Mouse (Mus musculus): Measurements from ENCODE around the gene Cluap1. TPM values are rescaled to one million over a fixed set of nuclear protein-coding genes. Genes with fewer than 3 reads are reported as not detected.

Cluap1 gene
- polyA plus RNA-seq (2012; rRNA removed) = 5.4 and 6.8 TPM in 2 replicates

DNA sequence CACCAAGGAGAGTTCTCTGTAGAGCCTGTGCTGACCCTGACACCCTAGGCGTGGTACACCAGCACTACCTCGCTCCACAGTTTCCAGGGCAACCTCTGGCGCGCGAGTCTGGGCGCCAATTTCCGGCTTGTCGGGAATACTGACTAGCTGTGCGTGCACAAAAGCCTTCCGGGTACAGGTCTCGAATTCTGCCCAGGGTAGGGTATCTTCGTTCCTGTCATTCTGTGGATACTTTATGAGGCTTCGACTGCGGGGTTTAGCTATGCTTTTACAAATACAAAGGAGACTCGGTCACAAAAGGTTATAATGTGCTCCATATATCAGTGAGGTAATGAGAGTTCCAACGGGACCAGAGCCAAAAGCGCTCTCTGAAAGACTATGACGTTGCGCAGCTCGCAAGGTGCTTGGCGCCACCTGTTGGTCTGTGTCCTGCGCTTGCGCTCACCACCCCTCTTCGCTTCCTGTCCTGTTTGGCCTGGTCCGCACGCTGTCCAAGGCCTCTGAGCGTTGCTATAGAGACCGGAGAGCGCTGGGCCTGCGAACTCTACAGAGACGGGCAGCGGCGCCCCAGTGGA, at the start of gene Cluap1, which contains the start of gene 1700037C18Rik:
Gene Cluap1 (plus strand): TSS at position 265 of the 575 bp plus-strand sequence.
Gene 1700037C18Rik (minus strand): TSS at position 153 of the 575 bp plus-strand sequence.
- no peak for DNase-seq (ENCODE audit: low read depth)

- DNase-seq (ENCODE audit: low read depth) = no peak
Measured at GRCm38 (mm10) chr16:3859254-3859653, 49.3 kb upstream of the Cluap1 start.

DNA sequence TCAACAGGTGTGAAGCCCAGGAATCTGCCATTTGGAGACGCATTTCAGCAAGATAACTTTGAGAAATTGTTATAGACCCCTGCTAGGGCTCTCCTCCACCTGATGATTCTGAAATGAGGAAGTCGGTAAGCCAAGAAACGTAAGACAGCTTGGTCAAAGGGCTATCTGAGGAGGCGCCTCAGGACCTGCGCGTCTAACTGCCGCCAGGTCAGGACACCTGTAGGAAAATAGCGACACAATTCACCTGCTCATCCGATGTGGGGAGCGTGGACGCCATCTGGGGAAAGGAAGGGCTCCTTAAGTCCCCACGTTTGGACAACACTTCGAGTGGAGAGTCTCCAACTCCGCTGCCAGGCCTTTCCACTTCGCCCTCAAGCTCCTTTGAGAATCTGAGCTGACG, 36.8 kb upstream of the Cluap1 start:
- no peak for DNase-seq (ENCODE audit: low read depth)

- no peak for DNase-seq (ENCODE audit: low read depth)
Measured at GRCm38 (mm10) chr16:3872216-3873047, 36.2 kb upstream of the Cluap1 start, which contains the start of gene Naa60. Naa60 (plus strand) TSS chr16:3872375.

DNA sequence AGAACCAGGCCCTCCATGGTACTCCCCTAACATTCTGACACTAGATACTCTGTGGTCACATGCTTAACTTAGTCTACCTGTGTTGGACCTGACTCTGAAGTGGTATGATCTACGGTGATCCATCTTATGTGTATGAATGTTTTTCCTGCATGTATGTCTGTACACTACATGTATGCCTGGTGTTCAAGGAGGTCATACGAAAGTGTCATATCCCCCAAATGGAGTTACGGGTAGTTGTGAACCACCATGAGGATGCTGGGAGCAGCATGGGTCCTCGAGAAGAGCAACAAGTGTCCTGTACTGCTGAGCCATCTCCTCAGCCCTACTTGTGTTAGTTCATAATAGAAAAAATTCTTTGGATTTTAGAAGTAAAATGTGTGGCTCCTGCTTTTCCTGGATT, 32.3 kb upstream of the Cluap1 start:
- no peak for DNase-seq (ENCODE audit: low read depth)

- DNase-seq (ENCODE audit: low read depth) = no peak
Measured at GRCm38 (mm10) chr16:3884201-3885064, 24.2 kb upstream of the Cluap1 start, which contains the start of the genes Zfp597 and Gm20695. Zfp597 (minus strand) TSS chr16:3884561. Gm20695 (plus strand) TSS chr16:3884648.

DNA sequence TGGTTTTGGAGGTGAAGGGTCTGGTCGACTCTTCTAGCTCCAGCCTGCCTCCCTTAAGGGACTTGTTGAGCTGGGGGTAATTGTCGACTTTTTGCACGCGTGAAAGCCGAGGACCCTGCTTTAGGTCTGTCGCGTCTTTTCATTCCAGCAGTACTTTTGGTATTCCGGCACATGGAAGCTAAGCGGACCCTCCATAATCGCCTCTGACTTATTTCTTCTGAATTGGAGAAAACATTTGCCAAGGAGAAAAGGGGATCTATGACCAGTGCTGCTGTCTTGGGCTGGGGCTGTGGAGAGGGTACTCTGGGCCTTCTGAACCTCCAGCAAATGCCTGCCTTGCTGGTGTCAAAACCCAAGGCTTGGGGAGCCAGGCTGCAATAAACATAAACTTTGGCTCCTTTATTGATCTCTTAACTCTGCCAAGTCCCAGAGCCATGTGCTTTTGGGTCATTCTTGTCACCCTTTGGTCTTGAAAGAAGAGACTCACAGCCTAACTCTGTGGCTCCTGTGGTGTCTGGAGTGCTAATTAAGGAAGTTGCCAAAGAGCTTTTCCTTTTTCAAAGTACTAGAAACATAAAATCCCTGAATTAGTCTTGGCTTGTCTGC, 23.4 kb upstream of the Cluap1 start:
- DNase-seq (ENCODE audit: low read depth) = no peak

DNA sequence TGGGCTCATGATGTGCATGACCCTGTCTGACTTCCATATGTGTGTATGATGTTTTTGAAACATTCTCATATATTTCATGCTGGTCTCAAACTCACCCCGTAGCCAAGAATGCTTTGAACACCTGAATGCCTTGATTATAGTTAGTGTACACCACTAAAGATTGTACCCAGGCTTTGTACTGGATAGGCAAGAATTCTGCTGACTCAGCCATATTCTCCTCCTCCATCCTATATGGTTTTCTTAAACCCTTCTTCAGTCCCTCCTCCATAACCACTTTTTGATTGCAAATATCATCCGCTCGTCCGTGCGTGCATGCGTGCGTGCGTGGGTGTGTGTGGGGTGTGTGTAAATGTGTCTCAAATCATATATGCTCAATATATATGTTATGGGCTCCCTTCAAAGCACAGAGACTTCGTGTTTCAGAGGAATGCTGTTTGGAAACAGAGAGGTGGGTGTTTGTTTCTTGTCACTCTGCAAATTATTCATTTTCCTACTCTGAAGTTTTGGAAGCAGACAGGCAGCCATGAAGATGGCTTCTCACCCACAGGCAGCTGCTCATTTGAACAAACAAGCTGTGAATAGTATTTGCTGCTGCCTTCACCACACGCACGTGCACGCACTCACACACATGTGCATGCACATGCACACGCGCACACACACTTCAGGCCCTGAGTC, 16.8 kb upstream of the Cluap1 start:
- DNase-seq (ENCODE audit: low read depth) = no peak

- DNase-seq (ENCODE audit: low read depth) = no peak
Measured at GRCm38 (mm10) chr16:3893739-3894138, 14.9 kb upstream of the Cluap1 start.

- DNase-seq (ENCODE audit: low read depth) = no peak
Measured at GRCm38 (mm10) chr16:3895173-3895792, 13.3 kb upstream of the Cluap1 start.

DNA sequence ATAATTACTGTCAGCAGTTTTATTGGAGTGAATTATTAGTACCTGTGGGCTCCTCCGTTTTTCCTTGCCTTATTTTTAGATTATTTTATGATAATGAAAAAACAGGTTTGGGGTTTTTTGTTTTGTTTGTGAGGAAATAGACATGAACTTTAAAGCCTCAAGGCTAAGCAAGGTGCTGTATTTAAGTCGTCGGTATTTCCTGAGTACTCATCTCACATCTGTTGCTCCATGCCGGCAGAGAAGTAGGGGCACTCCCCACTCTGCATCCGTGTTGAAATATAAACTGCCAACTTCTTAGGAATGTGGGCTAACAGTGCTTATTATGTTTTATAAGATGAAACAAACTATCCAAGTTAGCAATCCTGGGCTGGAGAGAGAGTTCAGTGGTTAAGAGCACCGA, 12.6 kb upstream of the Cluap1 start:
- DNase-seq (ENCODE audit: low read depth) = no peak

GRCm38 (mm10) chr16:3896553-3896952, 12.0 kb upstream of the Cluap1 start:
- DNase-seq (ENCODE audit: low read depth) = no peak

DNA sequence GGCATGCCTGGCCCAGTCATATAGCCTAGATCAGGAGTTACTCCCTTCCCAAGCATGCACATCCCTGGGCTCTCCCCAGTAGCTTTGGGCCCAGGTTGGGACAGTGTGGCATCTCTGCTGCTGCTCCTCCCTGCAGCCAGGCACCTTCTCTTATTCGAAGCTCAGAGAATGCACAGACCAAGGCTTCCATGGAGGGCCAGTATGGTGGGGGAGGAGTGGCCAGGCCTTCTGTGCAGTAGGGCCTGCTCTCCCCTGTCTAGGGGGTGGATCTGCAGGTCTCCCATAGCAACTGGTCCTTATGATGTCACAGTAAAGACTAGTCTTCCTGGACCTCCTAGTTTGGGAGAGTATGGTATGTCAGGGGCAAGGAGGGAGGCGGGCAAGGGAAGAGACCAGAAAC, 1.1 kb upstream of the Cluap1 start:
- no peak for DNase-seq (ENCODE audit: low read depth)

GRCm38 (mm10) chr16:3909118-3909517, 517 bp downstream of the Cluap1 start:
- DNase-seq (ENCODE audit: low read depth) = no peak

DNA sequence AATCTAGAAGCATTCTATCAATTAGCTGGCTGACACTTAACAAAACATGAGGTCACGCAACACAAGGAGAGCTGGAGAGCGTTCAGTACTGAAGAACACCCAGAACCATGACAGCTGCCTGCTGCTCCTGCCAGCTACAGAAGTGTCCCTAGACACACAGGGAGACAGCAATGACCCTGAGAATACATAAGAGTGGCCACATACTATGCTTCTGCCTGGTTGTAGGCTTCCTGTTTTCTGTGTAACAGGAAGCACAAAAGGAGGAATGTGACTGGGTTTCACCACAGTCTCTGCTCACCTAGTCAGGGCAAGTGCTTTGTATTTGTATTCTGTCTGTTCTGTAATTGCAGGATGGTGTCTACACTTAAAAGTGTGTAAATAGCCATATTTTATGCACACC, 12.2 kb downstream of the Cluap1 start:
- no peak for DNase-seq (ENCODE audit: low read depth)

DNA sequence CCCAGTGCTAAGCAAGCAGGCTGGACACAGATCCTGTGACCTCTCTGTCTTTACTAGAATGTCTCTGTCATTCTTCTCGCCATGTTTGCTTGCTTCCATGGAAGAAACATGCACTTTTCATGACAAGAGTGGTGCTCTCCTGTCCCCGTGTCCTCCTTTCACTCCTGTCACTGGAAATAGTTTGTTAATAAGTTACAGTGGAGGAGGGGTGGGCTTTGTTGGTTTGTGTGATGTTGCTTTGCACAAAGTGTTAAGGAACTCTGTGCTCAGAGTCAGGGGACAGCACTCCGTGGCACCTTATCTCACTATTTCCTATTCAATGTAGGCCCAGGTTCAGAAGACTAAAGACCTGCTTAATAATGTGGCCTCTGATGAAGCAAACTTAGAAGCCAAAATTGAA, 14.9 kb downstream of the Cluap1 start:
- DNase-seq (ENCODE audit: low read depth) = no peak

DNA sequence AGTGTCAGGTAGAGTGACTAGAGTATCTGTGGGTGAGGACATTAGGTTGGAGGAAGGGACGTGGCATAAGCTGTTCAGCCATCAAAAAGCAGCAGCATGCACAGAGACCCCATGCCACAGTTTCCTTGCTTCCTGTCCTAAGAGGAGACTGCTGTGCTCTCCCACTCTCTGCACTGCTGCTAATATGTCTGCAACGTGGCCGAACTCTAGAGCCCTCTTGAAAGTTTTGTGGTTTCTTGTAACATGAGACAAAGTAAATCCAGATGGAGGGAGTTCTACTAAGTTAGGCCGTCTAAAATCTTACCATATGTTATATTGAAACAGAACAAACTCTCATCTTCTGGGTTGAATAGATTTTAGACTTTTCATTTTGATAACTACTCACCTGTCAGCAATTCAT, 15.4 kb downstream of the Cluap1 start:
- DNase-seq (ENCODE audit: low read depth) = no peak

DNA sequence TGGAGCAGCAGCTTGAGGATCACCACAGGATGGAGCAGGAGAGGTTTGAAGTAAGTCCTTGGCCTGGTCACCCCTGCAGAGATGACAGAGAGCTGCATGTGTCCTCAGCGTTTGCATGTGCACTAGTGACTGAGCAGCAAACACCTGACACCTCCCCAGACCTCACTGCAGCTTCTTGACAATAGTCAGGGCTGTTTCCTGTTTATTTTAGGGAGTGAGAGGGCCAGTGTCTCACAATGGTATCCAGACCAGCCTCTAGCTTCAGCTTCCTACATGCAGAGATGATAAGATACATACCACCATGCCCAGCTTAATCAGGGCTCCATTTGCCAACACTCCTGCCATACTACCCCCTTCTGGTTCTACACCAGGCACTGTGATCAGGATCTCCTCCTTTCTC, 20.0 kb downstream of the Cluap1 start:
- no peak for DNase-seq (ENCODE audit: low read depth)

- no peak for DNase-seq (ENCODE audit: low read depth)
Measured at GRCm38 (mm10) chr16:3929151-3929550, 20.6 kb downstream of the Cluap1 start.

DNA sequence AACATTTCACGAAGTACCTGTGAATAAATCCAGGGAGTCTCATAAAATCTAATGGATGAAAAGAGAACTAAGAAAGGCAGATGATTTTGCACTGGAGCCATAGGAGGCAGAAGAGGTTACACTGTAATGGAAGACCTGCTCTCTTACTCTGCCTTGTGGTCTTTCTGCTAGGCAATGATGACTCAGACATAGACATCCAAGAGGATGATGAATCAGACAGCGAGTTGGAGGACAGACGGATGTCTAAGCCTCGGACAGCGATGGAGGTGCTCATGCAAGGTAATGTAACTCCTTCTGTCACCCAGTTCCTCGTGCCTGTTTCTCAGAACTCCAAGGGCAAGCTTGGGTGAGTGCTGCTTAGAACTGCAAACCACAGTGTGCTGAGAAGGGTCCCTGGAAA, 24.9 kb downstream of the Cluap1 start:
- no peak for DNase-seq (ENCODE audit: low read depth)

DNA sequence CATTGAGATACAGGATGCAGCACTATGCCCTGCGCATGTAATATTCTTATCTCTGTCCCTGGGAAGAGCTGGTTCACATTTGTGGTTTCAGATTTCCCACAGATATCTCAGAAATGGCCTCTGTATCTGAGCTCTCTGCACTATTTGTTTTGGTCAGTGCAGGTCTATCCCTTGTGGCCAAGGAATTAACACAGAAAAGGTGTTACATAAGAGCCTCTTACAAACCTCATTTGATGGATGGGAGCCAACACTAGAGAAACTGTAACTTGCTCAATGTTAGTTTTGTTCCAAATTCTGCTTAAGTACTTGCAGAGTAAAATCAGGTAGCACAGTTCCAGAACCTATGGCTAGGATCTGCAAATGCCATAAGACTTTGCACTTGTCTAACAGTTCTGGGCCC, 25.5 kb downstream of the Cluap1 start:
- DNase-seq (ENCODE audit: low read depth) = peak; percentile 62
